Mouse (Mus musculus): ENCODE data around the gene Clmn. TPM values are rescaled to one million over a fixed set of nuclear protein-coding genes. Genes with fewer than 3 reads are reported as not detected.

The Clmn gene
- polyA plus RNA-seq, 1 experiment: not detected

- Histone ChIP-seq H3K4me3 (ENCODE audit: insufficient read depth, low read length) (no peak overlapping the region), H3K4me1 (ENCODE audit: control insufficient read depth, insufficient read depth, low read length) (no peaks in the 10 kb centered on the region), H3K27ac (ENCODE audit: insufficient read depth, low read depth, low read length) (no peak overlapping the region)
- TF ChIP-seq POLR2A (IDR thresholded peaks at IDR 0.05; ENCODE audit: borderline replicate concordance, low read depth, low read length) (no peak), CTCF (IDR thresholded peaks at IDR 0.05; ENCODE audit: low read depth, low read length) (no peak)
Observed at GRCm38 (mm10) chr12:104847227-104847626, 17.6 kb downstream of the Clmn start.

GRCm38 (mm10) chr12:104845707-104846106 is 19.2 kb downstream of the Clmn start:
- H3K4me1 ChIP-seq (ENCODE audit: control insufficient read depth, insufficient read depth, low read length): no peaks in the 10 kb centered on the region
- TF ChIP-seq CTCF (IDR thresholded peaks at IDR 0.05; ENCODE audit: low read depth, low read length): no peak
- no peak overlapping the region for H3K27ac ChIP-seq (ENCODE audit: insufficient read depth, low read depth, low read length)
- H3K4me3 ChIP-seq (ENCODE audit: insufficient read depth, low read length): no peak overlapping the region

- no peak overlapping the region for H3K4me3 ChIP-seq (ENCODE audit: insufficient read depth, low read length)
- H3K4me1 ChIP-seq (ENCODE audit: control insufficient read depth, insufficient read depth, low read length): no peaks in the 10 kb centered on the region
- TF ChIP-seq CTCF (IDR thresholded peaks at IDR 0.05; ENCODE audit: low read depth, low read length): no peak
- TF ChIP-seq POLR2A (IDR thresholded peaks at IDR 0.05; ENCODE audit: borderline replicate concordance, low read depth, low read length): no peak
- no peak overlapping the region for H3K27ac ChIP-seq (ENCODE audit: insufficient read depth, low read depth, low read length)
Observed at GRCm38 (mm10) chr12:104844989-104845388, 19.9 kb downstream of the Clmn start.

GRCm38 (mm10) chr12:104844279-104844678 is 20.6 kb downstream of the Clmn start:
- H3K4me1 ChIP-seq (ENCODE audit: control insufficient read depth, insufficient read depth, low read length): no peaks in the 10 kb centered on the region
- TF ChIP-seq CTCF (IDR thresholded peaks at IDR 0.05; ENCODE audit: low read depth, low read length) (no peak), POLR2A (IDR thresholded peaks at IDR 0.05; ENCODE audit: borderline replicate concordance, low read depth, low read length) (no peak)
- H3K27ac ChIP-seq (ENCODE audit: insufficient read depth, low read depth, low read length): no peak overlapping the region
- H3K4me3 ChIP-seq (ENCODE audit: insufficient read depth, low read length): no peak overlapping the region

- TF ChIP-seq CTCF (IDR thresholded peaks at IDR 0.05; ENCODE audit: low read depth, low read length): no peak
- TF ChIP-seq POLR2A (IDR thresholded peaks at IDR 0.05; ENCODE audit: borderline replicate concordance, low read depth, low read length): no peak
- Histone ChIP-seq H3K27ac (ENCODE audit: insufficient read depth, low read depth, low read length) (no peak overlapping the region), H3K4me1 (ENCODE audit: control insufficient read depth, insufficient read depth, low read length) (peaks cover 8% of the 10 kb centered on the region), H3K4me3 (ENCODE audit: insufficient read depth, low read length) (no peak overlapping the region)
Observed at GRCm38 (mm10) chr12:104841256-104841655, 23.6 kb downstream of the Clmn start.

GRCm38 (mm10) chr12:104838987-104839386 is 25.9 kb downstream of the Clmn start:
- TF ChIP-seq POLR2A (IDR thresholded peaks at IDR 0.05; ENCODE audit: borderline replicate concordance, low read depth, low read length): no peak
- 0 out of 2 replicates have a peak, but pooled peaks have one; percentile 26 for TF ChIP-seq CTCF (IDR thresholded peaks at IDR 0.05; ENCODE audit: low read depth, low read length)
- H3K4me1 ChIP-seq (ENCODE audit: control insufficient read depth, insufficient read depth, low read length): peaks cover 24% of the 10 kb centered on the region
- H3K4me3 ChIP-seq (ENCODE audit: insufficient read depth, low read length): no peak overlapping the region
- H3K27ac ChIP-seq (ENCODE audit: insufficient read depth, low read depth, low read length): no peak overlapping the region

GRCm38 (mm10) chr12:104838462-104838861 is 26.4 kb downstream of the Clmn start:
- Histone ChIP-seq H3K4me3 (ENCODE audit: insufficient read depth, low read length) (no peak overlapping the region), H3K27ac (ENCODE audit: insufficient read depth, low read depth, low read length) (no peak overlapping the region), H3K4me1 (ENCODE audit: control insufficient read depth, insufficient read depth, low read length) (peaks cover 24% of the 10 kb centered on the region)
- TF ChIP-seq CTCF (IDR thresholded peaks at IDR 0.05; ENCODE audit: low read depth, low read length) (no peak), POLR2A (IDR thresholded peaks at IDR 0.05; ENCODE audit: borderline replicate concordance, low read depth, low read length) (no peak)

- Histone ChIP-seq H3K4me1 (ENCODE audit: control insufficient read depth, insufficient read depth, low read length) (peaks cover 24% of the 10 kb centered on the region), H3K27ac (ENCODE audit: insufficient read depth, low read depth, low read length) (no peak overlapping the region), H3K4me3 (ENCODE audit: insufficient read depth, low read length) (no peak overlapping the region)
- TF ChIP-seq POLR2A (IDR thresholded peaks at IDR 0.05; ENCODE audit: borderline replicate concordance, low read depth, low read length): no peak
Observed at GRCm38 (mm10) chr12:104837957-104838401, 26.9 kb downstream of the Clmn start.

- H3K4me3 ChIP-seq (ENCODE audit: insufficient read depth, low read length): no peak overlapping the region
- H3K4me1 ChIP-seq (ENCODE audit: control insufficient read depth, insufficient read depth, low read length): peaks cover 24% of the 10 kb centered on the region
- H3K27ac ChIP-seq (ENCODE audit: insufficient read depth, low read depth, low read length): no peak overlapping the region
- TF ChIP-seq CTCF (IDR thresholded peaks at IDR 0.05; ENCODE audit: low read depth, low read length) (no peak), POLR2A (IDR thresholded peaks at IDR 0.05; ENCODE audit: borderline replicate concordance, low read depth, low read length) (no peak)
Observed at GRCm38 (mm10) chr12:104837111-104837837, 27.6 kb downstream of the Clmn start.

GRCm38 (mm10) chr12:104836230-104836629 is 28.6 kb downstream of the Clmn start:
- Histone ChIP-seq H3K27ac (ENCODE audit: insufficient read depth, low read depth, low read length) (0 out of 2 replicates have a peak overlapping the region, but pooled peaks have one; percentile 26), H3K4me3 (ENCODE audit: insufficient read depth, low read length) (no peak overlapping the region), H3K4me1 (ENCODE audit: control insufficient read depth, insufficient read depth, low read length) (peaks cover 24% of the 10 kb centered on the region)
- no peak for TF ChIP-seq CTCF (IDR thresholded peaks at IDR 0.05; ENCODE audit: low read depth, low read length)
- no peak for TF ChIP-seq POLR2A (IDR thresholded peaks at IDR 0.05; ENCODE audit: borderline replicate concordance, low read depth, low read length)
